Comparison of ENCODE assay signal across 10 mouse cellular contexts in genomic region chr1:175867558-175867957, GRCm38 (mm10). TPM values are rescaled to one million over a fixed set of nuclear protein-coding genes. Genes with fewer than 3 reads are reported as not detected.
A peak's percentile ranks its signal among the peaks of the same experiment; 100 is the strongest.
DNase-seq lines count a peak whose midpoint lies in the region.
"Had no signal": no experiment of that assay in that cellular context is flagged by ENCODE, and none has a peak within 500 bp of the region (broad histone marks: within the 10 kb centered on the region; RNA-seq: fewer than 3 reads in every experiment).

No protein-coding gene starts in this region.

- peak; percentile 41 for DNase-seq in adrenal gland, postnatal 10 days
- no peak for DNase-seq in adrenal gland, postnatal 4 days (ENCODE audit: low spot score in 2 of 2)
- peak; percentile 39 for DNase-seq in kidney, postnatal 10 days
- no peak for DNase-seq in kidney, adult 18-20 months
- peak; percentile 41 for DNase-seq in Muller cell, postnatal 12 days (ENCODE audit: inconsistent ontology term)
- peak; percentile 10 to 23 for DNase-seq in kidney, postnatal 4 days
- DNase-seq in thymus, adult 18-20 months = no peak
- no peak for DNase-seq in right cerebral cortex, postnatal 25 days

RNA-seq across cellular contexts. Expression of gene Exo1, which starts 12.8 kb away (rescaled TPM):
- total RNA-seq in adrenal gland, postnatal 10 days (2021) = 1 to 10 TPM; 6.0 to 8.1 TPM
- 10 to 100 TPM; 13.1 to 16.1 TPM for total RNA-seq in adrenal gland, postnatal 4 days (2021)

RNA-seq across cellular contexts. Expression of gene Gm38100, which starts 52.6 kb away (rescaled TPM):
- not detected for total RNA-seq in adrenal gland, postnatal 10 days (2021)
- not detected for total RNA-seq in adrenal gland, postnatal 4 days (2021)
- total RNA-seq: left cerebral cortex, postnatal 25 days; neutrophil, adult 5-6 weeks had no signal

Comparison
In these comparisons a context has a peak if more than half of its experiments do, and no peak if none do; other contexts are left out.
1. DNase-seq: peak in adrenal gland, postnatal 10 days (single experiment), kidney, postnatal 10 days (single experiment), Muller cell, postnatal 12 days (single experiment) and kidney, postnatal 4 days (2 of 2); none in adrenal gland, postnatal 4 days (0 of 2), kidney, adult 18-20 months (single experiment), thymus, adult 18-20 months (0 of 2) and right cerebral cortex, postnatal 25 days (single experiment).